Mouse (Mus musculus): Measurements from ENCODE around the gene Pnisr. TPM values are rescaled to one million over a fixed set of nuclear protein-coding genes. Genes with fewer than 3 reads are reported as not detected.

Pnisr gene
- 47.8 and 50.5 TPM in 2 replicates for polyA plus RNA-seq (2012; rRNA removed)

DNA sequence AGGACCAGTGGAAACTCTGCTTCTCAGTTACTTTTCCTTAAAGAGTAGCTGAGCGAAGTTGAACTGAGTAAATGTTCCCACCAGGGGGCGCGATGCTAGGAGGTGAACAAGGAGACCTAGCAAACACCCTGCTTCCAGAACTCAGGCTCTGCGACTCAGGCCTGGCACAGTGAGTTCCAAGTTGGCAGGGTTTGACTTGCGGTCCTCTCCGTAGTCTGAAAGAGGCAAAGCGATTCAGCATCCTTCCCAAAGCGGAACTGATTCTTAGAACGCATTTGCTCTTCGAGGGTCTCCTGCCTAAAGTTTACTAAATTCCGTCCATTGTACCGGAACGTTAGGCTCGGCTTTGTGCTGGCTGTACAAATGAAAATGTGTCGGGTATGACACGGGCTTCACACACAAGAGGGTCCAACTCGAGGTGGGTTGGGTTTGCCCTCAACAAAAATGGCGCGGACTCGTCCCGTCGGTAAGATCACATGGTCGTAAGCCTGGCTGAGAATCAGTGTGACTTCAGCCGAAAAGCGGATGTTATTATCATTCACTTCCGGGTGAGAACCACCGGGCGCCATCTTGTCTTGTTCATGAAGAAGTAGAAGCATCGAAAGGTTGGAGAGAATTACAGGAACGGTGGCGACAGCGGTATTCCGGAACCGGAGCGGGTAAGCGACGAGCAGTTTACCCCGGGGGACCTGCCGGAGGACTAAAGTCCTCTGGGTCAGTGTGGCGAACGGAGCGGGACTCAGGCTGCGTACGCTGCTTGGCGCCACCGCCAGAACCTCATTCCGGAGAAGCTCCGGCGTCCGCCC lies at the start of gene Pnisr:
Pnisr (plus strand) TSS at position 103 of the 806 bp plus-strand sequence.
- TF ChIP-seq CTCF (IDR thresholded peaks at IDR 0.05; ENCODE audit: insufficient read depth, low read length) (peak; percentile 79), POLR2A (IDR thresholded peaks at IDR 0.05; ENCODE audit: borderline replicate concordance, extremely low read depth, low read depth, low read length) (peak; percentile 65)
- H3K4me3 ChIP-seq (replicated peaks; ENCODE audit: extremely low read depth, low read depth, low read length) = peak within 1 kb of the TSS; percentile 89
- DNase-seq = peak; percentile 91
- under 1% methylated on average over 50 of the region's 50 CpGs for WGBS
- peaks cover 5% of the 10 kb centered on the region for H3K4me1 ChIP-seq (ENCODE audit: control insufficient read depth, insufficient read depth, low read length)

DNA sequence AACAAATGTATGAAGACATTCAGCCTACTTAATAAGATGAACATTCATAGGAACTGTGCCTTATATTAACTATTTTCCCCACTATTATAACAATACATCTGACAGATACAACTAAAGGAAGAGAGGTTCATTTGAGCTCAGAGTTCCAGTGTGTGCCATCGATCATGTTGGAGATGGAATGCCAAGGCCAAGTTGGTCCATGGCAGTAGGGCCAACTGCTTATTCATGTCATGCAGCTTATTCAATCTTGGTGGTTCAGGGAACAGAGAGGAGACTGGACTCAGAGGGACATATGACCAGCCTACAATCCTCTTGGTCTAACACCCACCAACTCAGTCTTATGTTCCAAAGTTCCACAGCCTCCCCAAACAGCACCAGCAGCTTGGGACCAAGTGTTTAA lies 46.4 kb upstream of the Pnisr start:
- Histone ChIP-seq H3K4me1 (ENCODE audit: control insufficient read depth, insufficient read depth, low read length) (no peaks in the 10 kb centered on the region), H3K4me3 (replicated peaks; ENCODE audit: extremely low read depth, low read depth, low read length) (no peak overlapping the region)
- no peak for DNase-seq
- TF ChIP-seq POLR2A (IDR thresholded peaks at IDR 0.05; ENCODE audit: borderline replicate concordance, extremely low read depth, low read depth, low read length) = no peak
- TF ChIP-seq CTCF (IDR thresholded peaks at IDR 0.05; ENCODE audit: insufficient read depth, low read length) = no peak
- 94% methylated on average over 1 of the region's 1 CpGs for WGBS

DNA sequence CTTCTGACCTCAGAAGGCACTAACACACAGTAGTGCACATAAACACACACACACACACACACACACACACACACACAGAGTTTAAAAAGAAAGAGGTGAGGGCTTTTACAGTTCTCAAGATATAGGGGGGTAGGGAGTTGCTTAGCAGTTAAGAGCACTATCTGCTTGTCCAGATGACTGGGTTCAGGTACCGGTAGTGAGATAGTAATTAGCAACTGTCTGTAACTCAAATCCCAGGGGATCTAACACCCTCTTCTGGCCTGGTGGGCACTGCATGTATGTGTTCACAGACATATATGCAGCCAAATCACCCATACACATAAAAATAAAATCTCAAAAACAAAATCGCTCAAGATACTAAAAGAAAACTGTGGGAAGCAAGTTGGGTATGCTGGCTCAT lies 45.8 kb upstream of the Pnisr start:
- DNase-seq = no peak
- TF ChIP-seq CTCF (IDR thresholded peaks at IDR 0.05; ENCODE audit: insufficient read depth, low read length) = no peak
- no peak for TF ChIP-seq POLR2A (IDR thresholded peaks at IDR 0.05; ENCODE audit: borderline replicate concordance, extremely low read depth, low read depth, low read length)
- 89% methylated on average over 2 of the region's 2 CpGs for WGBS
- H3K4me3 ChIP-seq (replicated peaks; ENCODE audit: extremely low read depth, low read depth, low read length) = no peak overlapping the region
- no peaks in the 10 kb centered on the region for H3K4me1 ChIP-seq (ENCODE audit: control insufficient read depth, insufficient read depth, low read length)

DNA sequence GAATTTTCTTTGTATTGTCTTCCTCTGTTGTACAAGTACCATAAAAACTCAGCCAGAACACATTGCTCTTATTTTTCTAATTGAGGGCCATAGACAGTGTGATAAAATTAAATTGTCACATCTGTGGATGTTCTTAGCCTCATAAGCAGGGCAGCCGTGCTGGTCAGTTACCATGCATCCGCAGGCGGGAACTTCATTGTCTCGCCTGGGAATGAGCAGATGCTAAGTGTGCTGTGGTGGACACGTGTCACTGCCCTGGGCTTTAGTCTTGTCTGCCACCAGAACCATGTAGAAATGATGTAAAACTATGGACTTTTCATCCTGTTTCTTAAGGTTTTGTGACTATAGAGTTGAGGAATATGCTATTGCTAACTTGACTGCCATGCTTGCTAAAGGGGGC lies 40.2 kb upstream of the Pnisr start:
- Histone ChIP-seq H3K4me3 (replicated peaks; ENCODE audit: extremely low read depth, low read depth, low read length) (no peak overlapping the region), H3K4me1 (ENCODE audit: control insufficient read depth, insufficient read depth, low read length) (no peaks in the 10 kb centered on the region)
- TF ChIP-seq CTCF (IDR thresholded peaks at IDR 0.05; ENCODE audit: insufficient read depth, low read length) (no peak), POLR2A (IDR thresholded peaks at IDR 0.05; ENCODE audit: borderline replicate concordance, extremely low read depth, low read depth, low read length) (no peak)
- no peak for DNase-seq
- WGBS = 81% methylated on average over 5 of the region's 5 CpGs

DNA sequence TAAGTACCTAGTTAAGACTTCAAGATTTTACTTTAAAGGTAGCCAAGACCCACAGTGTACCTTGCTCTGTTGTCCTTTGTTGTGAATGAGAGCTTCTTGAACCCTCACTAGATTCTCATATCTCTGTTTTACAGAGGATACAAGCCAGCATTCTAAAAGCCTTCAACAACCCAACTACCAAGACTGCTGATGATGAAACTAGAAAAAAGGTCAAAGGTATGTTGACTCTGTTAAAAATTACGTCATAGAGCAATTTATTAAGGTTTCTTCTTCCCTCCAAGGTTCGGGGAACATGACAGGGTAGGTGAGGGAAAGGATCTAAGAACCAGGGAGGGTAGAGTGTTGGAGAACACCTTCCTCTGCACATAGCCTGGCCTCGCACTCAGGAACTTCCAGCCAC lies 36.8 kb upstream of the Pnisr start:
- no peak for DNase-seq
- no peak for TF ChIP-seq CTCF (IDR thresholded peaks at IDR 0.05; ENCODE audit: insufficient read depth, low read length)
- no peak for TF ChIP-seq POLR2A (IDR thresholded peaks at IDR 0.05; ENCODE audit: borderline replicate concordance, extremely low read depth, low read depth, low read length)
- no peaks in the 10 kb centered on the region for H3K4me1 ChIP-seq (ENCODE audit: control insufficient read depth, insufficient read depth, low read length)
- H3K4me3 ChIP-seq (replicated peaks; ENCODE audit: extremely low read depth, low read depth, low read length) = no peak overlapping the region
- WGBS = 83% methylated on average over 3 of the region's 3 CpGs

DNA sequence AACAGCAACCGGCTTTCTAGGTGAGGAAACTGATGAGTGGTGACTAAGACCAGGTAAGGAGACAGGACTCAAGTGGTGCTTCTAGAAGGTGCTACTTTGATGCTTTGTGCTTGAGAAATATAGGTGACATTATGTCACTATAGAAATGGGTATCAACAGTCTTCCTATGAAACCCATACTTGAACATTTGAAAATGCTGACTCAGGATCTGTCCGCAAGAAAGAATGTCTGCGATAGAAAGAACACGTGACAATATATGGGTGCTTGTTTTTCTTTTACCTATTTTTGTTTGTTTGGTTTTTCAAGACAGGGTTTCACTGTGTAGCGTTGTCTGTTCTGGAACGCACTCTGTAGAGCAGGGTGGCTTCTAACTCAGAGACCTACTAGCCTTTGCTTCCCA lies 34.7 kb upstream of the Pnisr start:
- H3K4me1 ChIP-seq (ENCODE audit: control insufficient read depth, insufficient read depth, low read length) = no peaks in the 10 kb centered on the region
- no peak overlapping the region for H3K4me3 ChIP-seq (replicated peaks; ENCODE audit: extremely low read depth, low read depth, low read length)
- TF ChIP-seq CTCF (IDR thresholded peaks at IDR 0.05; ENCODE audit: insufficient read depth, low read length) (no peak), POLR2A (IDR thresholded peaks at IDR 0.05; ENCODE audit: borderline replicate concordance, extremely low read depth, low read depth, low read length) (no peak)
- DNase-seq = no peak
- WGBS = 86% methylated on average over 6 of the region's 6 CpGs

DNA sequence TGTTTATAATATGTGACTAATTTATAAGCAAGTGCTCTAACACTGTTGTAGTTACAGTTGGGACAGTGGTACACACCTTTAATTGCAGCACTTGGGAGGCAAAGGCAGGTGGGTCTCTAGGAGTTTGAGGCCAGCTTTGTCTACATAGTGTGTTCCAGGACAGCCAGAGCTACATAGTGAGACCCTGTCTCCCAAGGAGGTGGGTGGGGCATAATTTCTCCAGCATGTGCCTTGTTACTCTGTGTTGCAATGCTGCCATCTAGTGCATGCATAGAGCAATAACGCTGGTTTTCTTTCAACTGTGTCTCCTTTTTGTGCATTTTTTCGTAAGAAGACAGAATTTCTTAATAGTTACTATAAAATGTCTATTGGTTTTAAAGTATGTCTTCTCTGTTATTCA lies 33.4 kb upstream of the Pnisr start:
- TF ChIP-seq POLR2A (IDR thresholded peaks at IDR 0.05; ENCODE audit: borderline replicate concordance, extremely low read depth, low read depth, low read length) = no peak
- peak; percentile 54 for TF ChIP-seq CTCF (IDR thresholded peaks at IDR 0.05; ENCODE audit: insufficient read depth, low read length)
- DNase-seq = peak; percentile 28
- no peaks in the 10 kb centered on the region for H3K4me1 ChIP-seq (ENCODE audit: control insufficient read depth, insufficient read depth, low read length)
- H3K4me3 ChIP-seq (replicated peaks; ENCODE audit: extremely low read depth, low read depth, low read length) = no peak overlapping the region
- 32% methylated on average over 2 of the region's 2 CpGs for WGBS

DNA sequence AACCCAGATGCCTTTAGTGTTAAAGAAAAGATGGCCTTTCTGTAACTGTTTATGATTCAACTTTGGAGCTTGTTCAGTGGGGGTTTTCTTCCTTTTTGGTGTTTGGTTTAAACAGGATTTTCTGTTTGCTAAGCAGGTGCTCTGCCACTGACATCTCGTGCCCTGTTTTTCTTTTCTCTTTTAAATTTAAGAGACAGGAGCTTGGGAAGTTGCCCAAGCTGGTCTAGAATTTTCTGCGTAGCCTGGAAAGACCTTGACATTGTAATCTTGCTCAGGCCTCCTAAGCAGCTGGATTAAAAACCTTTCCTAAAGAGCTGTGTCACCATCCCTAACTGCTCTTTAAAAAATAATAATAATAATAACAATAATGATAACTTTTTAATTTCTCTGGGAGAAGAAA lies 20.8 kb upstream of the Pnisr start:
- Histone ChIP-seq H3K4me3 (replicated peaks; ENCODE audit: extremely low read depth, low read depth, low read length) (no peak overlapping the region), H3K4me1 (ENCODE audit: control insufficient read depth, insufficient read depth, low read length) (no peaks in the 10 kb centered on the region)
- DNase-seq = no peak
- 89% methylated on average over 2 of the region's 2 CpGs for WGBS
- TF ChIP-seq POLR2A (IDR thresholded peaks at IDR 0.05; ENCODE audit: borderline replicate concordance, extremely low read depth, low read depth, low read length) = no peak
- no peak for TF ChIP-seq CTCF (IDR thresholded peaks at IDR 0.05; ENCODE audit: insufficient read depth, low read length)

DNA sequence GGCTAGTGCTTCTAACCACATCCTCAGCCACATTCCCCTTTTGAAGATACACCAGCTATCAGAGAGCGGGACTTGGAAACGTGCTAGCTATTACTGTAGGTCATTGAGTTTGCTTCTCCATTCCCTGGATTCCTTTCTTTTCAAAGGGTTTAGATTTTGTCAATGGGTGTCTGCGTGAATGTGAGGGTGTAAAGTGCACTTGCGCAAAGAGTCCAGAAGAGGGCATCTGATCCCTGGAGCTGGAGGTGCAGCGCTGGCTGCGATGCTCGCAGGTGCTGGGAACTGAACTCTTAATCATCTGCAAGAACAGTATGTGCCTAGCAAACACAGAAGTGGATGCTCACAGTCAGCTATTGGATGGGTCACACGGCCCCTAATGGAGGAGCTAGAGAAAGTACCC lies 14.5 kb upstream of the Pnisr start:
- no peak overlapping the region for H3K4me3 ChIP-seq (replicated peaks; ENCODE audit: extremely low read depth, low read depth, low read length)
- H3K4me1 ChIP-seq (ENCODE audit: control insufficient read depth, insufficient read depth, low read length) = no peaks in the 10 kb centered on the region
- no peak for DNase-seq
- WGBS = 96% methylated on average over 8 of the region's 8 CpGs
- TF ChIP-seq POLR2A (IDR thresholded peaks at IDR 0.05; ENCODE audit: borderline replicate concordance, extremely low read depth, low read depth, low read length) (no peak), CTCF (IDR thresholded peaks at IDR 0.05; ENCODE audit: insufficient read depth, low read length) (no peak)

DNA sequence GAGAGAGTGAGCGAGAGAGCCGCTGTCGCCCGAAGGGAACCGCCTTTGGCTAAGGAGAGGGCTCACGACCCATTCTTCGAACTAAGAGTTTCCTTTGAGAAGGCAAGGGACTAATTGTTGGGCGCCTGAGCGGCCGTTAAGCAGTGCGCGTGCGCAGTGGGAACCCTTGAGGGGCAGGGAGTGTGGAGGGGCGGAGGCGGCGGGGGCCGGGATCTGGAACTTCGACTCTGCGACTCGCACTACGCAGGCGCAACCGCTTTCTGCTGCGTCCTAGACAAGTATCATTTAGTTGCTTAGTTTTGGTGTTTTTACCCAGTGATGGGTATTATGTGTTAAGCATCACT lies 876 bp downstream of the Pnisr start:
- Histone ChIP-seq H3K4me1 (ENCODE audit: control insufficient read depth, insufficient read depth, low read length) (peaks cover 5% of the 10 kb centered on the region), H3K4me3 (replicated peaks; ENCODE audit: extremely low read depth, low read depth, low read length) (peak overlapping the region; percentile 89)
- under 1% methylated on average over 24 of the region's 24 CpGs for WGBS
- DNase-seq = no peak
- TF ChIP-seq POLR2A (IDR thresholded peaks at IDR 0.05; ENCODE audit: borderline replicate concordance, extremely low read depth, low read depth, low read length) = peak; percentile 7; the same call in 1 of the 2 replicates
- TF ChIP-seq CTCF (IDR thresholded peaks at IDR 0.05; ENCODE audit: insufficient read depth, low read length) = no peak
